Comparison of ENCODE assay signal across 8 mouse cellular contexts in the genomic region with DNA sequence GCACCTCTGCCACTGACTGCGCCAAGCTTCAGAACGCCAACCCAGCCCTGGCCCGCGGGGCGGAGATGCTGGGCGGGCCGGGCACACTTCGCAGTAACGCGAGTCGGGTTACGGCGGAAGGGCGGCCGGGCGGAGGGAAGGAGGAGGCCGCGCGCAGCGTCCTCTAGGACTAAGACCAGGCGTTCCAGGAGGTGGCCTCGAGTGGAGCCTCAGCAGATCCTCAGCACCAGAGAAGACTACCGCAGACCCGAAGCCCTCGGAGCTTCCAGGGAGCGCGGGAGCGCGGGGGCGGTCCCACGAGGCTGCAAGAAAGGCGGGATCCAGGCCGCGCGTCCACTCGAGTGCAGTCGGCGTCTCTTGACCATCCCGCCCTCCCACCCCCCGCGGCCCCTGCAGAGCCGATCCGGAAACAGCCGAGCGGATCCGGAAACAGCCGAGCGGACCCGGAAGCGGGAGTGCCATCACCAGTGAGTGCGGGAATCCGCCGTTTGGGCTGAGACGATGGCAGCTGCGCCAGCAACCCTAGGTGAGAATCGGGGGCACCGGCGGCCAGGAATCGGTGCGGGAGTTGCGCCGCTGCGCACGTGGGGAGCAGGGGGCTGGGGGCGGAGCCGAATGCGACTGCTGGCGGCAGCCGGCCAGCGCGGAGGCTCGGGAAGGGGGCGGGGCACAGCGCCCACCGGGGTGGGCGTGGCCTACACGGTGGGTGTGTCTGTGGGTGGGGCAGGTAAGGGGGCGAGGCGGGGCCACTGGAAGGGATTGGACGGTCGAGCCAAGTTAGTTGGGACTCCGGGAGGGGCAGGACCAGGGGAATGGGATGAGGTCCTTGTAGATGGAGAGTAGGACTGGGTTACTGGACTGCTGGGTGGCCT. TPM values are rescaled to one million over a fixed set of nuclear protein-coding genes. Genes with fewer than 3 reads are reported as not detected.
A peak's percentile ranks its signal among the peaks of the same experiment; 100 is the strongest.
DNase-seq lines count a peak whose midpoint lies in the region; ATAC-seq lines count a peak whose summit lies in the region.

A gene (plus strand): TSS at position 129 of the 872 bp plus-strand sequence.

- H3K27me3 ChIP-seq in forebrain, embryonic 11.5 days (ENCODE audit: control insufficient read depth, insufficient read depth, low read length): no peaks in the 10 kb centered on the region
- H3K27me3 ChIP-seq in heart, embryonic 16.5 days (ENCODE audit: control insufficient read depth, insufficient read depth, low read length): no peaks in the 10 kb centered on the region
- peaks cover 4% of the 10 kb centered on the region; the same call in 1 of the 2 replicates for H3K27me3 ChIP-seq in liver, embryonic 15.5 days
- no peaks in the 10 kb centered on the region for H3K27me3 ChIP-seq in neural tube, embryonic 12.5 days (replicated peaks)

- H3K27ac ChIP-seq in forebrain, embryonic 11.5 days (ENCODE audit: low read depth, low read length): peak within 1 kb of the TSS; percentile 84
- H3K27ac ChIP-seq in heart, embryonic 16.5 days (ENCODE audit: low read length): peak within 1 kb of the TSS; percentile 82
- peak within 1 kb of the TSS; percentile 77 for H3K27ac ChIP-seq in liver, embryonic 15.5 days (replicated peaks)
- peak within 1 kb of the TSS; percentile 79 for H3K27ac ChIP-seq in neural tube, embryonic 12.5 days

- no peaks in the 10 kb centered on the region; the same call in 1 of the 2 replicates for H3K9me3 ChIP-seq in forebrain, embryonic 11.5 days (ENCODE audit: control insufficient read depth, low read length)
- peaks cover 5% of the 10 kb centered on the region; the same call in 1 of the 2 replicates for H3K9me3 ChIP-seq in heart, embryonic 16.5 days (replicated peaks; ENCODE audit: control insufficient read depth, low read length)
- H3K9me3 ChIP-seq in liver, embryonic 15.5 days (replicated peaks): no peaks in the 10 kb centered on the region
- no peaks in the 10 kb centered on the region for H3K9me3 ChIP-seq in neural tube, embryonic 12.5 days

- H3K36me3 ChIP-seq in forebrain, embryonic 11.5 days (ENCODE audit: control insufficient read depth, insufficient read depth, low read length): no peaks in the 10 kb centered on the region
- H3K36me3 ChIP-seq in heart, embryonic 16.5 days (ENCODE audit: control insufficient read depth, insufficient read depth): no peaks in the 10 kb centered on the region
- no peaks in the 10 kb centered on the region for H3K36me3 ChIP-seq in liver, embryonic 15.5 days (replicated peaks)
- peaks cover 3% of the 10 kb centered on the region; the same call in 1 of the 2 replicates for H3K36me3 ChIP-seq in neural tube, embryonic 12.5 days

- H3K9ac ChIP-seq in forebrain, embryonic 11.5 days (ENCODE audit: low read length): peak within 1 kb of the TSS; percentile 86
- H3K9ac ChIP-seq in heart, embryonic 16.5 days (ENCODE audit: low read length): peak within 1 kb of the TSS; percentile 78
- H3K9ac ChIP-seq in liver, embryonic 15.5 days: peak within 1 kb of the TSS; percentile 65
- peak within 1 kb of the TSS; percentile 83 for H3K9ac ChIP-seq in neural tube, embryonic 12.5 days

- H3K4me1 ChIP-seq in forebrain, embryonic 11.5 days (replicated peaks; ENCODE audit: control insufficient read depth, insufficient read depth, low read length): peaks cover 4% of the 10 kb centered on the region; the same call in 1 of the 2 replicates
- H3K4me1 ChIP-seq in heart, embryonic 16.5 days (ENCODE audit: control insufficient read depth, insufficient read depth, low read length): peaks cover 6% of the 10 kb centered on the region
- peaks cover 27% of the 10 kb centered on the region for H3K4me1 ChIP-seq in liver, embryonic 15.5 days (replicated peaks)
- H3K4me1 ChIP-seq in neural tube, embryonic 12.5 days: peaks cover 7% of the 10 kb centered on the region

- H3K4me2 ChIP-seq in forebrain, embryonic 11.5 days (ENCODE audit: low read depth, low read length, severe bottlenecking): peak within 1 kb of the TSS; percentile 84
- peak within 1 kb of the TSS; percentile 75 for H3K4me2 ChIP-seq in heart, embryonic 16.5 days (ENCODE audit: low read depth, low read length)
- H3K4me2 ChIP-seq in liver, embryonic 15.5 days: peak within 1 kb of the TSS; percentile 99
- H3K4me2 ChIP-seq in neural tube, embryonic 12.5 days (replicated peaks): peak within 1 kb of the TSS; percentile 84

- DNase-seq in CD8-positive naive resting alpha-beta T cell, adult 2 months (ENCODE audit: low read depth in 2 of 2, low spot score in 2 of 2): peak; percentile 72 to 84
- peak; percentile 67 for DNase-seq in c-Kit-positive CD71-negative TER-119-negative erythroid progenitor cells, embryonic 14.5 days (ENCODE audit: low read depth)
- peak; percentile 98 for DNase-seq in forebrain, embryonic 11.5 days (ENCODE audit: low spot score)
- DNase-seq in kidney, postnatal 36 days: peak; percentile 96 to 99
- peak; percentile 73 for DNase-seq in telencephalon, adult 2 months (ENCODE audit: low read depth, low spot score)

- H3K4me3 ChIP-seq in forebrain, embryonic 11.5 days (ENCODE audit: low read depth, low read length): peak within 1 kb of the TSS; percentile 75
- H3K4me3 ChIP-seq in heart, embryonic 16.5 days (ENCODE audit: low read length): peak within 1 kb of the TSS; percentile 67
- H3K4me3 ChIP-seq in liver, embryonic 15.5 days (replicated peaks): peak within 1 kb of the TSS; percentile 71
- H3K4me3 ChIP-seq in neural tube, embryonic 12.5 days: peak within 1 kb of the TSS; percentile 77

- peak; percentile 91 for ATAC-seq in forebrain, embryonic 11.5 days (replicated peaks; ENCODE audit: low FRiP score)
- peak; percentile 93 for ATAC-seq in heart, embryonic 16.5 days (replicated peaks; ENCODE audit: extremely low read depth, insufficient read depth, low FRiP score)
- ATAC-seq in liver, embryonic 15.5 days (ENCODE audit: insufficient read depth): peak; percentile 85
- ATAC-seq in neural tube, embryonic 12.5 days (ENCODE audit: low FRiP score, low read depth): peak; percentile 95

- under 1% methylated on average over 78 of the region's 82 CpGs for WGBS in forebrain, embryonic 11.5 days
- WGBS in heart, embryonic 16.5 days: under 1% methylated on average over 82 of the region's 82 CpGs
- under 1% methylated on average over 82 of the region's 82 CpGs for WGBS in liver, embryonic 15.5 days (ENCODE audit: insufficient replicate concordance)
- WGBS in neural tube, embryonic 12.5 days: under 1% methylated on average over 79 of the region's 82 CpGs

RNA-seq across cellular contexts. Expression of the gene that starts here (rescaled TPM):
- polyA plus RNA-seq in forebrain, embryonic 11.5 days (2014; fragmentation: Nextera tagmentation; extraction: Ambion mirVana): 23.4 and 24.8 TPM in 2 replicates
- polyA plus RNA-seq in heart, embryonic 16.5 days (2015; fragmentation: Nextera tagmentation; extraction: Ambion mirVana): 22.1 and 22.2 TPM in 2 replicates
- polyA plus RNA-seq in liver, embryonic 15.5 days (2015; fragmentation: Nextera tagmentation; extraction: Ambion mirVana): 6.3 TPM in 2 replicates
- 26.8 TPM in 2 replicates for polyA plus RNA-seq in neural tube, embryonic 12.5 days (2016; fragmentation: Nextera tagmentation; extraction: Ambion mirVana)

Comparison
In these comparisons a context has a peak if more than half of its experiments do, and no peak if none do; other contexts are left out.
1. Peak in every context shown above with its lines: DNase-seq, ATAC-seq, H3K4me3 ChIP-seq and H3K27ac ChIP-seq.